Mouse (Mus musculus) midbrain, embryonic 11.5 days (tissue): Measurements from ENCODE around the gene R3hdm2. TPM values are rescaled to one million over a fixed set of nuclear protein-coding genes. Genes with fewer than 3 reads are reported as not detected.

Experiments used
- ATAC-seq: fragments of 200-750 bp; cut with Nextera tagmentation; 2 replicates; pipeline ENCODE4 v1.8.0; 2017; ENCODE audit warnings: moderate TSS enrichment, moderate library complexity; ENCODE audit not compliant: low FRiP score
- DNase-seq: peaks from one replicate; pipeline ENCODE4 v3.0.0; 2015; ENCODE audit warnings: low spot score; ENCODE audit errors: missing footprints
- H3K27ac ChIP-seq: fragments of 300-500 bp; sonication (generic); 2 replicates; pipeline ENCODE4 v1.5.1; 2014; ENCODE audit warnings: low read depth, low read length
- H3K27me3 ChIP-seq: fragments of 300-500 bp; sonication (generic); 2 replicates; pipeline ENCODE4 v1.6.1; 2014; ENCODE audit warnings: mild to moderate bottlenecking, low read length, moderate library complexity, mixed read lengths; ENCODE audit not compliant: control insufficient read depth, insufficient read depth
- H3K36me3 ChIP-seq: fragments of 300-500 bp; sonication (generic); 2 replicates; pipeline ENCODE4 v1.6.1; 2014; ENCODE audit warnings: mild to moderate bottlenecking, low read length, moderate library complexity, mixed read lengths; ENCODE audit not compliant: control insufficient read depth, insufficient read depth
- H3K4me1 ChIP-seq: fragments of 300-500 bp; sonication (generic); 2 replicates; pipeline ENCODE4 v1.6.1; 2014; ENCODE audit warnings: low read length; ENCODE audit not compliant: control insufficient read depth, insufficient read depth
- H3K4me2 ChIP-seq: fragments of 300-500 bp; sonication (generic); 2 replicates; pipeline ENCODE4 v1.6.1; 2014; ENCODE audit warnings: mild to moderate bottlenecking, moderate library complexity
- H3K4me3 ChIP-seq: fragments of 300-500 bp; sonication (generic); 2 replicates; pipeline ENCODE4 v1.5.1; 2014; ENCODE audit warnings: low read depth, low read length
- H3K9ac ChIP-seq: fragments of 300-500 bp; sonication (generic); 2 replicates; pipeline ENCODE4 v1.6.1; 2014; ENCODE audit warnings: low read length
- H3K9me3 ChIP-seq: fragments of 300-500 bp; sonication (generic); 2 replicates; pipeline ENCODE4 v1.6.1; 2016; ENCODE audit warnings: low read length; ENCODE audit not compliant: control insufficient read depth
- WGBS: fragments of 180-500 bp; shearing (Covaris S2); extraction: QIAGEN DNeasy Blood & Tissue Kit; methylation state at CpG from one replicate; pipeline ENCODE4 v1.1.7; 2014; 5-methylcytosine and 5-hydroxymethylcytosine counted together
- polyA plus RNA-seq: library from polyadenylated mRNA; unstranded; fragments of >200 nt; fragmentation: Nextera tagmentation; extraction: Ambion mirVana; gene quantifications from 2 replicates; pipeline ENCODE4 v1.2.1, GENCODE M21; 2014

R3hdm2 gene
- polyA plus RNA-seq, 1 experiment from 2014 or later, result 27.7 TPM

GRCm38 (mm10) chr10:127340577-127341359 lies 39.4 kb upstream of the R3hdm2 start:
- Histone ChIP-seq H3K27ac (peak overlapping the region; percentile 67), H3K4me2 (peak overlapping the region; percentile 85), H3K4me1 (peaks cover 27% of the 10 kb centered on the region), H3K9me3 (no peaks in the 10 kb centered on the region), H3K4me3 (peak overlapping the region; percentile 39), H3K27me3 (no peaks in the 10 kb centered on the region; the same call in 1 of the 2 replicates), H3K36me3 (no peaks in the 10 kb centered on the region), H3K9ac (peak overlapping the region; percentile 42)
- under 1% methylated on average over 27 of the region's 27 CpGs for WGBS
- peak; percentile 95 for DNase-seq
- ATAC-seq, result peak; percentile 45

- H3K4me2 ChIP-seq, result peak overlapping the region; percentile 85
- H3K9ac ChIP-seq, result peak overlapping the region; percentile 58
- peaks cover 27% of the 10 kb centered on the region for H3K4me1 ChIP-seq
- no peaks in the 10 kb centered on the region; the same call in 1 of the 2 replicates for H3K27me3 ChIP-seq
- 2% methylated on average over 8 of the region's 11 CpGs for WGBS
- H3K36me3 ChIP-seq, result no peaks in the 10 kb centered on the region
- no peak; the same call in 1 of the 2 replicates for ATAC-seq
- peak overlapping the region; percentile 67; the same call in 1 of the 2 replicates for H3K27ac ChIP-seq
- no peaks in the 10 kb centered on the region for H3K9me3 ChIP-seq
- DNase-seq, result peak; percentile 92
- peak overlapping the region; percentile 39 for H3K4me3 ChIP-seq
These were observed 38.8 kb upstream of the R3hdm2 start for GRCm38 (mm10) chr10:127341360-127341690.

GRCm38 (mm10) chr10:127341891-127342639 lies 38.1 kb upstream of the R3hdm2 start, which contains the start of gene Gli1:
Gene Gli1, minus strand, starts transcription at chr10:127341974.
- DNase-seq (peak; percentile 99), ATAC-seq (peak; percentile 45; the same call in 1 of the 2 replicates)
- Histone ChIP-seq H3K27me3 (no peaks in the 10 kb centered on the region; the same call in 1 of the 2 replicates), H3K4me2 (peak within 1 kb of the TSS; percentile 85), H3K4me1 (peaks cover 27% of the 10 kb centered on the region), H3K36me3 (no peaks in the 10 kb centered on the region), H3K27ac (peak within 1 kb of the TSS; percentile 67; the same call in 1 of the 2 replicates), H3K9me3 (no peaks in the 10 kb centered on the region), H3K4me3 (peak within 1 kb of the TSS; percentile 39), H3K9ac (peak within 1 kb of the TSS; percentile 58)
- under 1% methylated on average over 29 of the region's 29 CpGs for WGBS

DNA sequence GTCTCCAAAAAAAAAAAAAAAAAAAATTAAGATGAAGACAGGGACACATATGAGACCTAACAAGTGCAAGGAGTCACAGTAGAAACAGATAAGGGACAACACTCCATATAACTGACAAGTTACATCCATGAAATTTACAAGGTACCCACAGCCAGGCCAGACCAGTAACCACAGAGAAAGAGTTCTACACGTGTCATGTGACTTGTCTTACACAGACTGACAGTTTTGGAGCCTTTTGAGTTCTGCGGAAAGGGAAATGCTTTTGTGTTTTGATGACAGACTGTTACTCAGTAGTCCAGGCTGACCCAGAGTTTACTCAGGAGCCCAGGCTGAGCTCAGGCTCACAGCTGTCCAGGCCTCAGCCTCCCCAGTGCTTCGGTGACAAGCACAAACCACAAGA lies 37.1 kb upstream of the R3hdm2 start:
- WGBS, result 68% methylated on average over 3 of the region's 3 CpGs

GRCm38 (mm10) chr10:127346173-127346572 lies 34.0 kb upstream of the R3hdm2 start:
- DNase-seq (no peak), ATAC-seq (no peak)
- Histone ChIP-seq H3K9ac (no peak overlapping the region), H3K4me3 (no peak overlapping the region), H3K27ac (no peak overlapping the region), H3K9me3 (no peaks in the 10 kb centered on the region), H3K36me3 (no peaks in the 10 kb centered on the region), H3K4me1 (peaks cover 15% of the 10 kb centered on the region), H3K27me3 (no peaks in the 10 kb centered on the region; the same call in 1 of the 2 replicates), H3K4me2 (no peak overlapping the region)
- WGBS, result 85% methylated on average over 3 of the region's 3 CpGs

More for the DNA sequence above, 37.1 kb upstream of the R3hdm2 start:
- H3K4me1 ChIP-seq, result peaks cover 27% of the 10 kb centered on the region
- H3K27me3 ChIP-seq, result no peaks in the 10 kb centered on the region; the same call in 1 of the 2 replicates
- ATAC-seq (no peak), DNase-seq (peak; percentile 64)
- H3K9ac ChIP-seq, result no peak overlapping the region
- H3K4me3 ChIP-seq, result no peak overlapping the region
- H3K9me3 ChIP-seq, result no peaks in the 10 kb centered on the region
- H3K36me3 ChIP-seq, result no peaks in the 10 kb centered on the region
- H3K4me2 ChIP-seq, result no peak overlapping the region
- no peak overlapping the region for H3K27ac ChIP-seq

DNA sequence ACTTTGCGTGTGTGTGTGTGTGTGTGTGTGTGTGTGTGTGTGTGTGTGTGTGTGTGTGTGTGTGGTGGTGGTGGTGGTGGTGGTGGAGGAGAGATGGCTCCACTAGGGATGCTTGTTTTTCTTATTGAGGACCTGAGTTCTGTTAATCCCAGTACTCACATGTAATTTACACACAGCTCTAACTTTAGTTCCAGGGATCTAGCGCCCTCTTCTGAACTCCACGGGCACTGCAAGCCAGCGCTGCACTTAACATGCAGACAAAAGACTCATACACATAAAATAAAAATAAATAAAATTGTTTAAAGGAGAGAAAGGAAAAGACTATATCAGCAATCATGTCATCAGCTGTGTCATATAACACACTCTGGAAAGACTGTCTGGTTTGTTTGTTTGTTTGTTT lies 31.2 kb upstream of the R3hdm2 start:
- no peak overlapping the region for H3K9ac ChIP-seq
- no peak overlapping the region for H3K4me3 ChIP-seq
- H3K27me3 ChIP-seq, result no peaks in the 10 kb centered on the region; the same call in 1 of the 2 replicates
- ATAC-seq (no peak), DNase-seq (no peak)
- H3K4me2 ChIP-seq, result no peak overlapping the region
- H3K27ac ChIP-seq, result no peak overlapping the region
- 78% methylated on average over 4 of the region's 4 CpGs for WGBS
- peaks cover 3% of the 10 kb centered on the region for H3K4me1 ChIP-seq
- H3K9me3 ChIP-seq, result no peaks in the 10 kb centered on the region
- no peaks in the 10 kb centered on the region for H3K36me3 ChIP-seq

- Histone ChIP-seq H3K36me3 (no peaks in the 10 kb centered on the region), H3K27me3 (no peaks in the 10 kb centered on the region; the same call in 1 of the 2 replicates), H3K9me3 (no peaks in the 10 kb centered on the region), H3K4me2 (no peak overlapping the region), H3K4me3 (no peak overlapping the region), H3K4me1 (peaks cover 3% of the 10 kb centered on the region), H3K9ac (no peak overlapping the region), H3K27ac (no peak overlapping the region)
- no peak for DNase-seq
- ATAC-seq, result no peak
- 83% methylated on average over 8 of the region's 8 CpGs for WGBS
These were observed 30.3 kb upstream of the R3hdm2 start for GRCm38 (mm10) chr10:127349810-127350209.

- WGBS, result 14% methylated on average over 24 of the region's 24 CpGs
- Histone ChIP-seq H3K27me3 (no peaks in the 10 kb centered on the region; the same call in 1 of the 2 replicates), H3K36me3 (no peaks in the 10 kb centered on the region), H3K4me1 (peaks cover 3% of the 10 kb centered on the region), H3K27ac (no peak overlapping the region), H3K4me3 (no peak overlapping the region), H3K4me2 (peak overlapping the region; percentile 47), H3K9me3 (no peaks in the 10 kb centered on the region), H3K9ac (peak overlapping the region; percentile 38; the same call in 1 of the 2 replicates)
- ATAC-seq, result peak; percentile 80
- DNase-seq, result peak; percentile 91
These were observed 29.4 kb upstream of the R3hdm2 start for GRCm38 (mm10) chr10:127350594-127351284.
